Mouse (Mus musculus) cerebellum, postnatal 25 days (tissue): ENCODE measurements around the gene Lztr1.

Experiments used
- DNase-seq, 2 experiments: peaks; one replicate each; pipeline ENCODE4 v3.0.0; 2021; ENCODE audit warnings: mixed read lengths in 2 of 2

The Lztr1 gene

GRCm38 (mm10) chr16:17557947-17558480 is 49.5 kb downstream of the Lztr1 start:
- DNase-seq, result peak; percentile 82 to 83

GRCm38 (mm10) chr16:17558811-17559210 is 50.3 kb downstream of the Lztr1 start:
- DNase-seq, result no peak

GRCm38 (mm10) chr16:17559396-17560027 is 51.0 kb downstream of the Lztr1 start:
- DNase-seq, result no peak

- peak in 1 of 2 experiments; percentile 47 for DNase-seq
These were observed 52.8 kb downstream of the Lztr1 start, which contains the start of gene Lrrc74b for GRCm38 (mm10) chr16:17561128-17561750. Gene Lrrc74b, minus strand, starts transcription at chr16:17561247.

DNA sequence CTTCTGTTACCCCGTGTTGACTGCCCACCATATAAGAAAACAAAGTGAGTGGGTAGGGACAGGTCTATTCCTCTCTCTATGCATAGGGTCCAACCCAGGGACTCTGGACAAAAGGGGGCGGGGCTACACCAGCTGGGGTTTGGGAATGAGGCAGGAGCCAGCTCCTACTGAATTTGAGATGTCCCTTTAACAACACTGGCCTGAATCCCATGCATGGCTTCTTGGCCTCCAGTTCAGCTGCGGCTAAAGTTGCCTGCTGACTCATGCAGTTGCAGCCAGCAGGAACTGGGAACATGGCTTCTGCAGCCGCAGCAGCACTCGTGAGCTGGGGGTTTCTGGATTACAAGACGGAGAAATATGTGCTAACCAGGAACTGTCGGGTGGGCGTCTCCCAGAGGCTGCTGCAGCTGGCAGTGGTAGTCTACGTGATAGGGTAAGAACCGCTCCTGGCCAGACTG is 53.3 kb downstream of the Lztr1 start, which contains the start of gene P2rx6:
Gene P2rx6 (plus strand): TSS at position 135 of the 458 bp plus-strand sequence.
- peak in 1 of 2 experiments; percentile 20 for DNase-seq

DNA sequence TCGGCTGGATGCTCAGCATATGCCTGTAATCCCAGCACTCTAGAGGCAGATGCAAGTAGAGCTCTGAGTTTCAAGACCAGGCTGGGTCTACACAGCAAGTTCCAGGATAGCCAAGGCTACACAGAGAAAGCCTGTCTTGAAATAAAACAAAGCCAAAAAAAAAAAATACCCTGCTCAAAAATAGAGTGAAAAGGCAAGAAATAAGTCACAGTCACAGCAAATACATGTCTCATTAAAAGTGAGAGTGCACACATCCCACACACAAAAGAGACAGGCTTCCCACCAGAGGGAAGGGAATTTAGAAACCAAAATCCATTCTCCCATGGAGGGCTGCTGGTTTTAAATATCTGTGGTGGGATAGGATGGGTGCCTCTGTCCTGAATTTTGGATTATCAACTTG is 55.1 kb downstream of the Lztr1 start:
- DNase-seq, result no peak

DNA sequence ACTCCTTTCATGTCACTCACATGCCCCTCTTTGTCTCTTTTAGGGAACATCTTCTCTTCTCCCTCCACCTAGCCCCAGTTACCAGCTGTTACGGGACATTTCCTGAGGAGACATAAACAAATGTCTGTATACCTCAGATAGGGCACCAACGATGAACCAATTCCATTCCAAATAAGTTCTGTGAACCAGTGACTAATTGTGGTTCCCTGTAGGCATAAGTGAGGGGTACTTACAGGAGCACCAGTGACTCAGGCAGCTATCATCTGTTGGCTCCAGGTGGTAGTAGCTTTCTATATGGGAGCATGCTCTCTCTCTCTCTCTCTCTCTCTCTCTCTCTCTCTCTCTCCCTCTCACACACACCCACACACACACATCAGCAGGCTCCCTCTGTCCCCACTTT is 55.7 kb downstream of the Lztr1 start:
- no peak for DNase-seq

GRCm38 (mm10) chr16:17564771-17565170 is 56.3 kb downstream of the Lztr1 start:
- no peak for DNase-seq

DNA sequence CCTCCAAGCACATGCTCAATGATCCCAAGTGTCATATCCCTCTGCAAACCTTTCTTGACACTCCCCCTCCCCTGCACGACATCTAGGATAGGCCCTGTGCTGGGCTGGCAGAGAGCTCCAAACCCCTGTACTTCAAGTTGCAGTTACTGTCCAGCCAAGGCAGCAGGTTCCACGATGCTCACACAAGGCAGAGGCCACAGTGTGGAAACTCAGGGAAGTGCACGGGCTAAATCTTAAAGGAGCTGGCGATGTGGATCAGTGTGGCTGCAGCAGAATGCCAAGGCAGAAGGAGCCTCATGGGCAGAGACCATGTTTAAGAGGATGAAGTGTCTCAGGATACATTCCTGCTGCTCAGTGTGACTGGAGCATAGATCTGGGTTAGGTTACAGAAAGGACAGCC is 57.7 kb downstream of the Lztr1 start:
- no peak for DNase-seq
